Mouse (Mus musculus) adrenal gland (tissue): ENCODE measurements around the gene Ssty2.
"Not testable (repeated sequence)": the region's sequence is repeated elsewhere in the genome, so short reads cannot be mapped to it uniquely, and the experiment has no call there.

Source experiments
- intact Hi-C: fragments of 180-260 bp; cut with DNase I; formaldehyde crosslinking; loops from one replicate; pipeline ENCODE4 v1.15.1; 2025
- long read RNA-seq, 2 experiments: library from polyadenylated mRNA; unstranded; transcript quantifications; one replicate each; pipeline ENCODE4 v2.0.0; 2020; ENCODE audit warnings: borderline replicate concordance in 1 of 2; ENCODE audit not compliant: insufficient replicate concordance in 1 of 2

Gene Ssty2
- long read RNA-seq, experiment 1 = 0 reads
- long read RNA-seq, experiment 2 = 0 reads

DNA sequence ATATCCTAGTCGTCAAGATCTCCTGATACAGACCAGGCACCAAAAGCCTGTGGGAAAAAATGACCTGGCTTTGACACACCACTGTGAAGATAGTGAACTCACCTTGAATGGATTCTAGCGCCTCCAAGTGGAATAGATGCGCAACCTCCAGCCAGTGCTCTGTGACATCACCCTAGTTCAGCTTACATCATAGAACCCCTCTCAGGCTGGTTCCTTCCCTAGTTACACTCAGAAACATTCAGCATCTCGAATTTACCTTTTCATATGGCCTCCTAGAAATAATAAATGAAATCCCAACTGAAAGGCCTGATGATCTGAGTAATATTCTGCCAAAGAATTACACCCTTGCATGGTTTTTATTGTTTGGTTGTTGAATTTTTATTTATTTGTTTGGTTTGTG is at the start of gene Ssty2:
Gene Ssty2 (minus strand): TSS at position 101 of the 400 bp plus-strand sequence.
- intact Hi-C loops = not testable (repeated sequence)
